Mouse (Mus musculus) adrenal gland, postnatal 36 days (tissue): ENCODE results near the gene Zbtb33. TPM values are rescaled to one million over a fixed set of nuclear protein-coding genes. Genes with fewer than 3 reads are reported as not detected.

ENCODE experiments used
- microRNA-seq: library from miRNA; unstranded; fragments of <30 nt; microRNA quantifications from one replicate; pipeline ENCODE4 v1.2.0, GENCODE M21; 2021
- total RNA-seq, 2 experiments: library from RNA; stranded (reverse); gene quantifications; 2 replicates each; pipeline ENCODE4 v1.2.3; 2021

The Zbtb33 gene
- total RNA-seq, 2 experiments from 2014 or later: 30.4 to 34.2 TPM

Small RNA genes lying within 50 kb of the gene (microRNA-seq; reads per million reads assigned to microRNA genes)
- gene Mir3110: not detected

Other genes starting within 250 kb of the Zbtb33 start
- not detected for gene Btg1-ps1, start 171.0 kb upstream of the Zbtb33 start, total RNA-seq
- gene Btg1-ps2, start 146.7 kb upstream of the Zbtb33 start, total RNA-seq: not detected
- gene Rhox10, start 123.3 kb upstream of the Zbtb33 start, total RNA-seq: not detected
- gene Rhox11, start 104.7 kb upstream of the Zbtb33 start, total RNA-seq: not detected
- gene Rhox12, start 78.9 kb upstream of the Zbtb33 start, total RNA-seq: not detected
- not detected for gene Rhox13, start 68.6 kb upstream of the Zbtb33 start, total RNA-seq
- 10 to 100 TPM; 16.1 to 21.5 TPM for gene Tmem255a, start 62.6 kb downstream of the Zbtb33 start, total RNA-seq
- not detected for gene Atp1b4, start 126.4 kb downstream of the Zbtb33 start, total RNA-seq